Mouse (Mus musculus) layer of hippocampus, postnatal 10 days (tissue): ENCODE measurements around the gene Cend1. TPM values are rescaled to one million over a fixed set of nuclear protein-coding genes. Genes with fewer than 3 reads are reported as not detected.

Experiments used
- DNase-seq, 2 experiments: peaks; one replicate each; pipeline ENCODE4 v3.0.0; 2021; ENCODE audit warnings: low spot score in 2 of 2
- total RNA-seq, 2 experiments: library from RNA; stranded (reverse); gene quantifications; 2 replicates each; pipeline ENCODE4 v1.2.3; 2021

Gene Cend1
- total RNA-seq, 2 experiments from 2014 or later, result 259 to 281 TPM

- peak in 1 of 2 experiments; percentile 21 for DNase-seq
Observed at GRCm38 (mm10) chr7:141465388-141466044, 36.2 kb upstream of the Cend1 start.

- DNase-seq, result peak in 1 of 2 experiments; percentile 23
Observed at GRCm38 (mm10) chr7:141464603-141465201, 35.4 kb upstream of the Cend1 start.

- no peak for DNase-seq
Observed at GRCm38 (mm10) chr7:141463824-141464602, 34.7 kb upstream of the Cend1 start.

- no peak for DNase-seq
Observed at GRCm38 (mm10) chr7:141462333-141462821, 33.1 kb upstream of the Cend1 start.

GRCm38 (mm10) chr7:141461521-141462332, 32.4 kb upstream of the Cend1 start:
- no peak for DNase-seq

- DNase-seq, result peak in 1 of 2 experiments; percentile 11
Observed at GRCm38 (mm10) chr7:141460391-141461113, 31.3 kb upstream of the Cend1 start, which contains the start of gene Cracr2b. Cracr2b (plus strand) TSS chr7:141461094.

- no peak for DNase-seq
Observed at GRCm38 (mm10) chr7:141460001-141460390, 30.7 kb upstream of the Cend1 start.

- DNase-seq, result peak in 1 of 2 experiments; percentile 16
Observed at GRCm38 (mm10) chr7:141459301-141459711, 30.0 kb upstream of the Cend1 start.

- peak in 1 of 2 experiments; percentile 36 for DNase-seq
Observed at GRCm38 (mm10) chr7:141458661-141459060, 29.4 kb upstream of the Cend1 start.

- no peak for DNase-seq
Observed at GRCm38 (mm10) chr7:141457986-141458660, 28.8 kb upstream of the Cend1 start.

GRCm38 (mm10) chr7:141457236-141457635, 27.9 kb upstream of the Cend1 start:
- peak in 1 of 2 experiments; percentile 3 for DNase-seq

GRCm38 (mm10) chr7:141456739-141457138, 27.4 kb upstream of the Cend1 start:
- peak in 1 of 2 experiments; percentile 6 for DNase-seq

- peak in 1 of 2 experiments; percentile 41 for DNase-seq
Observed at GRCm38 (mm10) chr7:141455610-141456314, 26.5 kb upstream of the Cend1 start.

GRCm38 (mm10) chr7:141454967-141455551, 25.8 kb upstream of the Cend1 start, which contains the start of gene Pnpla2:
Pnpla2 (plus strand) TSS chr7:141455198.
- peak; percentile 88 to 93 for DNase-seq

- no peak for DNase-seq
Observed at GRCm38 (mm10) chr7:141453636-141454035, 24.3 kb upstream of the Cend1 start.

- peak in 1 of 2 experiments; percentile 6 for DNase-seq
Observed at GRCm38 (mm10) chr7:141451928-141452327, 22.6 kb upstream of the Cend1 start.

GRCm38 (mm10) chr7:141447110-141447991, 18.1 kb upstream of the Cend1 start, which contains the start of gene Rplp2:
Rplp2 (plus strand) TSS chr7:141447370.
- DNase-seq, result peak; percentile 93 to 95
